Mouse (Mus musculus): Measurements from ENCODE around the gene Lrrc40.

DNA sequence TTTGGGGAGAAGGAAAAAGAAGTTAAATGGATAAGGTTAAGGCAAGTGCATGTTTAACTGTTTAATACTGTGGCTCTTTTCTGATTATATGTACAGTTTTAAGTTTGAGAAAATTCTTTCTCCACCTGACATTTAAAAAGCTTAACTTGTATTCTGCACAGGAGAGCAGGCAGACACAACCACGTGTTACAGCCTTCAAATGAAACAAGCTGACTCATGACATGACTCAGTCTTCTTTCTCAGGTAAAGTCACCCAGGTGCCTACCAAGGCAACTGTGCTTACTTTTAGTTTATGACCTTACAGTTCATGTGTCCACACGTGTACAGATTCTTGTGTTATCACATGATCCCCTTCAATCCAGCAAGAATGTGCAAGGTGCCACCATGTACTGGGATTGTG lies 67.0 kb downstream of the Lrrc40 start:
- TF ChIP-seq GATA1 (IDR thresholded peaks at IDR 0.05; ENCODE audit: low read length) (no peak), TAL1 (IDR thresholded peaks at IDR 0.05; ENCODE audit: low read length) (no peak)

Measured in erythroblast, embryonic 14.5 days (primary cell).